Mouse (Mus musculus) adipose tissue, adult 10 weeks (tissue): ENCODE data around the gene 1810030O07Rik. TPM values are rescaled to one million over a fixed set of nuclear protein-coding genes. Genes with fewer than 3 reads are reported as not detected.

ENCODE experiments used
- polyA plus RNA-seq: library from polyadenylated mRNA; stranded (reverse); fragments of 350-450 nt; fragmentation: Illumina TruSeq; extraction: RNeasy Lipid Tissue Mini Kit (QIAGEN cat#74804); gene quantifications from one replicate; pipeline ENCODE4 v1.2.3, GENCODE M21; 2014; ENCODE audit warnings: low read depth, low replicate concordance

1810030O07Rik gene
- polyA plus RNA-seq, result 22.6 TPM

DNA sequence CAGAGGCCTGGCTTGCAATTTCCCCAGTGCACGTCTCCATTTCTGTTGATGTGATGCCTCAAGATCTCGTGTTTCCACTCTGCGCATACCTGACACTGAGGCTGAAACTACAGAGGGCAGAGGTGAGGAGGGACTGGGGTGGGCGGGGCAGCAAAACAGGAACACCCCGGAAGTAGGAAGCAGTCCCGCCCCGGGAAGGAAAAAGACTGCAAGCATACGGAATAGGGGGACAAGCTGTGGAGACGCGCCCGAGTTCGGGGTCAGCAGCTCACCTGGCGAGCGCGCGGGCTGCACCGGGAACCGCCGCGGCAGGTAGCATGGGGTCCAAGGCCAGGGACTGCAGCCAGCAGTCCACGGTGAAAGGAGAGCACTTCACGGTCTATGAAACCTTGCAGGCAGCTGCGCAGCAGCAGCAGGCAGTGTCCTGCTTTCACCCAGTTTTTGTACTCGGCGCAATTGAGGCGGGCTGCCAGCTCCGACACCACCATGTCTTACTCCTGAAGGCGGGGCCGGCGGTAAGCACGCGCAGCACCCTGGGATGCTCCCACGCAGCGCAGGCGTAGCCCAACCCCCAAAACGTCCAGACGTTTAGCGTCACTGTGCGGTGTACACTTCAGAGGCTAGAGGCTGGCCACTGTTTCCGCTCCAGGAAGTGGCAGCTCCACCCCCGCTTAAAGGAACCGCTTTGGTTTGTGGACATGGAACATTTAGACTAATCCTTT lies at the start of gene 1810030O07Rik:
Gene 1810030O07Rik (minus strand): TSS at position 615 of the 722 bp plus-strand sequence.

Other genes starting within 250 kb of the 1810030O07Rik start
- gene Atp6ap2, start 85.9 kb downstream of the 1810030O07Rik start, polyA plus RNA-seq, result 67.9 TPM
- gene Med14, start 88.4 kb upstream of the 1810030O07Rik start, polyA plus RNA-seq, result 19.8 TPM